Mouse (Mus musculus): ENCODE data around the gene Hhatl. TPM values are rescaled to one million over a fixed set of nuclear protein-coding genes. Genes with fewer than 3 reads are reported as not detected.

Gene Hhatl
- polyA plus RNA-seq, 1 experiment from 2014 or later: 0.38 TPM

DNA sequence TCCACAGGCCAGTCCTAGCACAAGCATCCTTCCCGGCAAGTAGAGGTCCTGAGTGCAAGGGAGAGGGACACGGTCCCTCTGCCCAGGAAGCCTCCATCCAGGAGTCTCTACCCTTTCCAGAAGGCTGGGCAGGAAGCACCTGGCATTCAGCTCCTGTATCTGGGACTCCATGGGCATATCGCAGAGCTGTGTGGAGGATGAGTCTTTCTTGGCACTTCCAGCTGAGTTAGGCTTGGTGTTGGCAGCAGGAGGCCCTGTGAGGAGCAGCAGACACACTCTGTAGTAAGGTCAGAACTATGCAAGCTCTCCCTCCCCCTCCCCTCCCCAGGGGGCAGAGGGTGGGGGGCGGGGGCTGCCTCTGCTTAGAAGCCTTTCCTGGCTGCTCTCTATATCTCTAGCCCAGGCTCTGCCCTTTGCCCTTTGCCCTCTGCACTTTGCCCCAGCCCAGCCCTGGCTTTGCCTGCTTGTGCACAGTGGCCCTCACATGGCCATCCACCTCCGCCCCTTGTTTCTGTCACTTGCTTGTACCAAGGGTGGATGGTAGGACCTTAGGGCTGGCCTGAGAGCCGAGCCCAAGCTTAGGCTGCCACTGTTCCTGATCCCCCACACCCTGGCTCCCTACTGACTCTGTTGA, 6.7 kb upstream of the Hhatl start:
- no peak overlapping the region for H3K9ac ChIP-seq (replicated peaks)
- H3K27me3 ChIP-seq (replicated peaks): no peaks in the 10 kb centered on the region; the same call in 1 of the 2 replicates
- WGBS: 59% methylated on average over 6 of the region's 6 CpGs
- no peaks in the 10 kb centered on the region for H3K9me3 ChIP-seq (replicated peaks)
- ATAC-seq (ENCODE audit: low FRiP score): no peak
- no peak overlapping the region for H3K4me2 ChIP-seq
- peaks cover 24% of the 10 kb centered on the region for H3K4me1 ChIP-seq
- no peaks in the 10 kb centered on the region for H3K36me3 ChIP-seq
- no peak overlapping the region for H3K4me3 ChIP-seq (replicated peaks)
- H3K27ac ChIP-seq (replicated peaks): no peak overlapping the region

DNA sequence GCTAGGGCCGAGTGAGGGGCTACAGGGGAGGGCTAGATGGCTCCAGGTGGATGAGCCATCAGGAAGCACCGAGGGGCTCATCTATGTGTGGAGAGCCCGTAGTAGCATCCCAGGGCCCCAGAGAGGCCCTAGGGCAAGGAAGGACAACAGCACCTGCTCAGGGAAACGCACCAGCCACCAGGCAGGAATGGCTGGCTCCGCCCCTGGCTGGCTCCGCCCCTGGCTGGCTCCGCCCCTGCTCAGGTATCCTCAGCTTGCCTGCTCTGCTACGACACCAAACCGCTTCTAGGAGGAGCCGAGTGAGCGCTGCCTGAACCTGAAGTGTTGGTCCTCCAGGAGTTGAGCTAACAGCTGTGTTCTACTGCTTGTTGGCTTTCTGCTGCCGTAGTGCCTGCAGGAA, 5.4 kb upstream of the Hhatl start:
- no peak overlapping the region for H3K4me2 ChIP-seq
- no peaks in the 10 kb centered on the region; the same call in 1 of the 2 replicates for H3K27me3 ChIP-seq (replicated peaks)
- H3K4me1 ChIP-seq: peaks cover 24% of the 10 kb centered on the region
- H3K4me3 ChIP-seq (replicated peaks): no peak overlapping the region
- ATAC-seq (ENCODE audit: low FRiP score): no peak
- H3K27ac ChIP-seq (replicated peaks): no peak overlapping the region
- no peak overlapping the region for H3K9ac ChIP-seq (replicated peaks)
- H3K9me3 ChIP-seq (replicated peaks): no peaks in the 10 kb centered on the region
- H3K36me3 ChIP-seq: no peaks in the 10 kb centered on the region
- 18% methylated on average over 12 of the region's 12 CpGs for WGBS

DNA sequence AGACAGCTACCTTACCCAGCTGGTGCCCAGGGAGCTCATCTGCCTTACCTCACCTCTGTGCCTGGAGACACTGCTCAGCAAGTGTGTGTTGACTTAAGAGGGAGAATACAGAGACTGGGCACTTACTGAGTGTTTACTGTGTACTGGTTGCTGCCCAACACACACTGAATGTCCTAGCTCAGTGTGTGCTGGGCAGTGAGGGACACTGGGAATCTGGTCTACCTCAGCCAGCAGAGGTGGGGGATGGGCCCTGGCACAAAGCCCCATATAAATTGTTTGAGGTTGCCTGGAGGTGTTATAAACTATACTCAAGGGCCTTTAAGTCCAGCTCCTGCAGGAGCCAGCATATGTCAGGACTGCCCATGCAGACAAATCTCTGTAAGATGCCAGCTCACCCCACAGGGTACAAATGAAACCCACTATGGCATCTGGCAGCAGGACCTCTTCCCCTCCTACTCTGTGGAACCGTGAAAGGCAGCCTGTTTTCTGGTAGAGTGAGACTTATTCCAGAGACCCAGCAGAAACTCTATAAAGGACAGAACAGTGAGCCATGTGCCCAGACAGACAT, 2.7 kb upstream of the Hhatl start:
- no peak for ATAC-seq (ENCODE audit: low FRiP score)
- H3K9me3 ChIP-seq (replicated peaks): no peaks in the 10 kb centered on the region
- no peak overlapping the region for H3K4me2 ChIP-seq
- no peak overlapping the region for H3K4me3 ChIP-seq (replicated peaks)
- 0 out of 2 replicates have a peak overlapping the region, but pooled peaks have one; percentile 37 for H3K27ac ChIP-seq (replicated peaks)
- WGBS: 21% methylated on average over 1 of the region's 1 CpGs
- H3K9ac ChIP-seq (replicated peaks): no peak overlapping the region
- no peaks in the 10 kb centered on the region; the same call in 1 of the 2 replicates for H3K27me3 ChIP-seq (replicated peaks)
- peaks cover 27% of the 10 kb centered on the region for H3K4me1 ChIP-seq
- no peaks in the 10 kb centered on the region for H3K36me3 ChIP-seq

DNA sequence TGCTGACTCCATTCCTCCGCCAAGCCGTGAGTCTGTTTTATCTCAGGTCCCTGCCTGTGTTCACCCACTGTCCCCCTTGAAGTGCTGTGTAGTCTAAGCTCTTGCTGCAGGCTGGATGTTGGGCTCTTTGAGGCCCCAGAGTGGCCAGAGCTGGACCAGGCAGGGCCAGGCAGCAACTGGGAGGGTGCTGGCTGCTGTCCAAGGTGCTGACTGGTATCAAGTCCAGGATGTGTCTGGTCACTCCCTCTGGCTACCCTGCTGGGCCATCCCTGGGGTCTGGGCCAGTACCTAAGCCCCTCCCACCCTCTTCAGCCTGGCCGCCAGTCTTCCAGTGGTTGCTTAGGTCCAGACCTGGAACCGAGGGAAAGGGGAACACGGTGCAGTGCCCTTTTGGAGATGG, 1.1 kb downstream of the Hhatl start:
- no peak overlapping the region for H3K9ac ChIP-seq (replicated peaks)
- H3K36me3 ChIP-seq: no peaks in the 10 kb centered on the region
- 12% methylated on average over 5 of the region's 5 CpGs for WGBS
- no peak overlapping the region for H3K27ac ChIP-seq (replicated peaks)
- no peaks in the 10 kb centered on the region; the same call in 1 of the 2 replicates for H3K27me3 ChIP-seq (replicated peaks)
- peaks cover 22% of the 10 kb centered on the region for H3K4me1 ChIP-seq
- H3K9me3 ChIP-seq (replicated peaks): no peaks in the 10 kb centered on the region
- no peak overlapping the region for H3K4me3 ChIP-seq (replicated peaks)
- H3K4me2 ChIP-seq: no peak overlapping the region
- ATAC-seq (ENCODE audit: low FRiP score): no peak

DNA sequence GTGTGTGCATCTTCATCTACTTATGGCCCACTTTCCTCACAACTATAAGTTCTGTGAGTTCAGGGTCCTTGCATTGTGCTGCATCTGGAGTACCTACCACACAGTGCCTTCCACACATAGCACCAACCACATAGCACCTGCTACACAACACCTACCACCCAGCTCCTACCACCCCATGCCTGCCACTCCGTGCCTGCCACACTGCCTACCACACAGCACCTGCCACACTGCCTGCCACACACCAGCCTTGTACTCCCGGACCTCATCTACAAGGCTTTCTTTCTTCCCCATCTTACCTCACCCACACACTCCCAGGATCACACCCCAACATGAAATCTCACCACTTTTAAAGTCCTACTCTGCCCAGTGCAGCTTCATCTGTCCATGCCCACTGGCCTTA, 5.9 kb downstream of the Hhatl start:
- H3K4me3 ChIP-seq (replicated peaks): no peak overlapping the region
- no peak overlapping the region for H3K27ac ChIP-seq (replicated peaks)
- no peaks in the 10 kb centered on the region for H3K36me3 ChIP-seq
- no peak overlapping the region for H3K4me2 ChIP-seq
- H3K9ac ChIP-seq (replicated peaks): no peak overlapping the region
- H3K4me1 ChIP-seq: no peaks in the 10 kb centered on the region
- 88% methylated on average over 2 of the region's 2 CpGs for WGBS
- ATAC-seq (ENCODE audit: low FRiP score): no peak
- H3K27me3 ChIP-seq (replicated peaks): no peaks in the 10 kb centered on the region; the same call in 1 of the 2 replicates
- no peaks in the 10 kb centered on the region for H3K9me3 ChIP-seq (replicated peaks)

DNA sequence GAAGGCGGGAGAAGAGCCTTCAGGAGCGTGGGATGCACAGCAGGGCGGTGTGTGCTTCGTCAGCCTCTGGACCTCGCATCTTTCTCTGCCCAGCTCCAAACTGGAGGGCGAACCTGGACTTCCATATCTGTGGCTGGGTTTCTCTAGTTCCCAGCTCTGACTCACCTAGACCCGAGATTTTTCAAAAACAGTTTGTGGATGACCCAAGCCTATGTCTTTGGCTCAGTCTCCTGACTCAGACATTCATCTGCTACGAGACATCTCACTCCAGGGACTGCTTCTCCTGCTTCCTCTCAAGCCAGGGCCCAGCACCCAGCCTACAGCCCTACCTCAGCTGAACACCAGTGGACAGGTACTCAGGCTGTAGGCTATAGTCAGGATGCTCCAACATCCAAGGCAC, 7.0 kb downstream of the Hhatl start:
- no peak overlapping the region for H3K27ac ChIP-seq (replicated peaks)
- H3K9ac ChIP-seq (replicated peaks): no peak overlapping the region
- H3K4me1 ChIP-seq: no peaks in the 10 kb centered on the region
- no peak overlapping the region for H3K4me3 ChIP-seq (replicated peaks)
- H3K27me3 ChIP-seq (replicated peaks): no peaks in the 10 kb centered on the region; the same call in 1 of the 2 replicates
- H3K9me3 ChIP-seq (replicated peaks): no peaks in the 10 kb centered on the region
- H3K4me2 ChIP-seq: no peak overlapping the region
- no peaks in the 10 kb centered on the region for H3K36me3 ChIP-seq
- no peak; the same call in 1 of the 2 replicates for ATAC-seq (ENCODE audit: low FRiP score)
- 85% methylated on average over 8 of the region's 8 CpGs for WGBS

DNA sequence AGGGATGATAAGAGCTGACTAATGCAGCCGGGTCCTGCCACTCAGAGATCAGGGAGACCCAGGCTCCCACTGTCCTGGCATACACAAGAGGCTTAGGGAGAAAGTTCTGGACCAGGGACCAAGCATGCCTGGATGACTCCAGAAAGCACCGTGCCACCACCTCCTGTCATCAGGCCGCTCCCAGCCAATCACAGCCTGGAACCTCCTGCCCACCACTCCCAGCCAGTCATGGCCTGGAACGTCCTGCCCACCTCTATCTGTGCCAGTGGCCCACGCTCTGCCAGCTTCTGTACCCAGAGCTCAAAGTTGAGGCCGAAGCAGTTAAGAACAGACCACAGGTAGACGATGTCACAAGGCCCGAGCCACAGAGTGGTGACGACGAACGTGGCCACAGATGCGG, 7.5 kb downstream of the Hhatl start:
- Histone ChIP-seq H3K27me3 (replicated peaks) (peaks cover 2% of the 10 kb centered on the region), H3K9ac (replicated peaks) (no peak overlapping the region), H3K9me3 (replicated peaks) (no peaks in the 10 kb centered on the region), H3K36me3 (no peaks in the 10 kb centered on the region), H3K4me2 (no peak overlapping the region), H3K4me1 (no peaks in the 10 kb centered on the region), H3K4me3 (replicated peaks) (no peak overlapping the region), H3K27ac (replicated peaks) (no peak overlapping the region)
- 91% methylated on average over 12 of the region's 12 CpGs for WGBS
- no peak for ATAC-seq (ENCODE audit: low FRiP score)

DNA sequence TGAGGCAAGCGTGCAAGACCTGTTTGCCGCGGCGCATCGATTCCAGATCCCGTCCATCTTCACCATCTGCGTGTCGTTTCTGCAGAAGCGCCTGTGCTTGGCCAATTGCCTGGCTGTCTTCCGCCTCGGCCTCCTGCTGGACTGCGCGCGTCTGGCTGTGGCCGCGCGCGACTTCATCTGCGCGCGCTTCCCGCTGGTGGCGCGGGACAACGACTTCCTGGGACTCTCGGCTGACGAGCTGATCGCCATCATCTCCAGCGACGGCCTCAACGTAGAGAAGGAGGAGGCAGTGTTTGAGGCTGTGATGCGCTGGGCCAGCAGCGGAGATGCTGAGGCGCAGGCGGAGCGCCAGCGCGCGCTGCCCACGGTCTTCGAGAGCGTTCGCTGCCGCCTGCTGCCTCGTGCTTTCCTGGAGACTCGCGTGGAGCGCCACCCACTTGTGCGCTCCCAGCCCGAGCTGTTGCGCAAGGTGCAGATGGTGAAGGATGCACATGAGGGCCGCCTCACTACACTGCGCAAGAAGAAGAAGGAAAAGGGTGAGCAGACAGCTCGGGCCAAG, 14.2 kb downstream of the Hhatl start:
- peak; percentile 69 for ATAC-seq (ENCODE audit: low FRiP score)
- Histone ChIP-seq H3K27ac (replicated peaks) (no peak overlapping the region; the same call in 1 of the 2 replicates), H3K9ac (replicated peaks) (0 out of 2 replicates have a peak overlapping the region, but pooled peaks have one; percentile 14), H3K4me2 (peak overlapping the region; percentile 64), H3K9me3 (replicated peaks) (no peaks in the 10 kb centered on the region), H3K4me1 (peaks cover 14% of the 10 kb centered on the region), H3K36me3 (no peaks in the 10 kb centered on the region), H3K4me3 (replicated peaks) (peak overlapping the region; percentile 35), H3K27me3 (replicated peaks) (peaks cover 47% of the 10 kb centered on the region)
- 10% methylated on average over 54 of the region's 54 CpGs for WGBS

DNA sequence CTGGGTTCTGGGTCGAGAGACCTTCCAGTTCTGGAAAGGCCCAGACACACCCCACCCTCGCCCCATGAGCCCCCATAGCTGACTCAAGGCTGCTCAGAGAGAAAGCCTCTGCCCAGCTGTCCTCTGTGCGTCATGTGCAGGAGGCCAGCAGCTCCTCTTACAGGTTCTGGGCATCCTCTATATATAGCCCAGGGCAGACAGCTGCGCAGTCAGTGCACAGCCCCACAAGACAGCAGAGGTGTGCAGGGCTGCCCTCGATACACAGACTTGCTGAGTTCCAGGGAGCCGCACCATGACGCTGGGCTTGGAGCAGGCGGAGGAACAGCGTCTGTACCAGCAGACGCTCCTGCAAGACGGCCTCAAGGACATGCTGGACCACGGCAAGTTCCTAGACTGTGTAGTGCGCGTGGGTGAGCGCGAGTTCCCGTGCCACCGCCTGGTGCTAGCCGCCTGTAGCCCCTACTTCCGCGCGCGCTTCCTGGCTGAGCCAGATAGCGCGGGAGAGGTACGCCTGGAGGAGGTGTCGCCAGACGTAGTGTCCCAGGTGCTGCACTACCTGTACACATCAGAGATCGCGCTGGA, 14.7 kb downstream of the Hhatl start, which contains the start of gene Klhl40:
Gene Klhl40 (plus strand): TSS at position 124 of the 582 bp plus-strand sequence.
- H3K27me3 ChIP-seq (replicated peaks): peaks cover 47% of the 10 kb centered on the region
- H3K36me3 ChIP-seq: no peaks in the 10 kb centered on the region
- peak; percentile 72 for ATAC-seq (ENCODE audit: low FRiP score)
- no peaks in the 10 kb centered on the region for H3K9me3 ChIP-seq (replicated peaks)
- H3K27ac ChIP-seq (replicated peaks): no peak within 1 kb of the TSS; the same call in 1 of the 2 replicates
- H3K4me1 ChIP-seq: peaks cover 14% of the 10 kb centered on the region
- 18% methylated on average over 29 of the region's 30 CpGs for WGBS
- peak within 1 kb of the TSS; percentile 35 for H3K4me3 ChIP-seq (replicated peaks)
- H3K4me2 ChIP-seq: peak within 1 kb of the TSS; percentile 64
- H3K9ac ChIP-seq (replicated peaks): 0 out of 2 replicates have a peak within 1 kb of the TSS, but pooled peaks have one; percentile 14

DNA sequence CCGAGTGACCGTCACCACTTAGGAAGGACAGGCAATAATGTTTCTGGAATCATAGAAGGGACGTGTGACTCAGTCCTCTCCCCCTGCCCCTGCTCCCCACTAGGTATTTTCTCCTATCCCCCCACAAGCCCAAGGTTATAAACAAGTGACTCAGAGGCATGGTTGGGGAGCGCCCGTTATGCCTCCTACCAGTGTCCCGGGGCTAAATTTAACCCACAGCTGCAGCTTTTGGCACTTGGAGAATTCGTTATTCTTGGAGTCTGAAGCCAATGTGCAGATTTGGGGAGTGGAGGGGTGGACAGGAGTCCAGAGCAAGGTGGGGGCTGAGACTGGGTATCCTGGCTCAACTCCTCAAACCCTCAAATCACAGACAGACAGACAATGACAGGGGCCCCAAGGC, 15.8 kb downstream of the Hhatl start:
- Histone ChIP-seq H3K4me1 (peaks cover 14% of the 10 kb centered on the region), H3K9me3 (replicated peaks) (no peaks in the 10 kb centered on the region), H3K4me3 (replicated peaks) (no peak overlapping the region), H3K27me3 (replicated peaks) (peaks cover 47% of the 10 kb centered on the region), H3K9ac (replicated peaks) (no peak overlapping the region), H3K4me2 (no peak overlapping the region), H3K27ac (replicated peaks) (no peak overlapping the region), H3K36me3 (no peaks in the 10 kb centered on the region)
- ATAC-seq (ENCODE audit: low FRiP score): no peak
- 85% methylated on average over 7 of the region's 7 CpGs for WGBS

DNA sequence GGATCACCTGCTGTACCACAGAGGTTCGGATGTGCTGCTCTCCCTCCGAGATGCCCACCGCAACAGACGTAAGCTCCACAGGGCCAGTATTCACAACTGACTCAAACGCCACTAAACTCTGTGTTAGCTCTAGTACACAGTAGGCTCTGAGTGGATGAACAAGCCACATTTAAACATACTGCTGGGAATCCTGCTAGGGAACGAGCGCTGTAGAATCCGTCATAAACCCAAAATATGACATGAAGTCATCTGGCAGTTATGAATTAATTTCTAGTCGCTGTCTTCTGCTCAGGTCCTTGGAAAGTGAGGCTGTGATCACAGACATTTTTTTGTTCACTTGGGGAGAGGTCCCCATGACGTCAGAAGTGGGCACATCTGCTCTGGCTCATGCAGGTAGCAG, 16.4 kb downstream of the Hhatl start:
- H3K4me2 ChIP-seq: no peak overlapping the region
- ATAC-seq (ENCODE audit: low FRiP score): no peak
- no peak overlapping the region for H3K4me3 ChIP-seq (replicated peaks)
- no peaks in the 10 kb centered on the region for H3K9me3 ChIP-seq (replicated peaks)
- H3K27me3 ChIP-seq (replicated peaks): peaks cover 47% of the 10 kb centered on the region
- H3K36me3 ChIP-seq: no peaks in the 10 kb centered on the region
- peaks cover 14% of the 10 kb centered on the region for H3K4me1 ChIP-seq
- no peak overlapping the region for H3K9ac ChIP-seq (replicated peaks)
- no peak overlapping the region for H3K27ac ChIP-seq (replicated peaks)
- 80% methylated on average over 10 of the region's 10 CpGs for WGBS

DNA sequence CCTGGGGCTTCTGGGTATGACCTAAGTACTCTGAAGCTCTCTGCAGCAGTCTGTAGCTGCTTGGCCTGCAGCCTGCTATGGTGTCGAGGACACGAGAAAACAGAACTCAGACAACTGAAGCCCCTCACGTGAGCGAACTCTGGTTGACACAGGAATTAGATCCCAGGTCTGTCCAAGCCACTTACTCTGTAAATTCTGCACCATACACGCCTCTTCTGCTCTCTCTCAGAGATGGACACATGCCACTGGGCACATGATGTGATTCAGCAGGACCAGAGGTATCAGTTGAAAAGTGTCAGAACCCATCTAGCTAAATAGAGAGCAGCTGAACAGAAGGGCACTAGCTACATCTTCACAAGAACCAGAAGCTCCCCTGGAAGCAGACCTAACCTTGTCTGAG, 19.9 kb downstream of the Hhatl start:
- Histone ChIP-seq H3K4me2 (no peak overlapping the region), H3K4me1 (no peaks in the 10 kb centered on the region), H3K4me3 (replicated peaks) (no peak overlapping the region), H3K27me3 (replicated peaks) (peaks cover 21% of the 10 kb centered on the region), H3K9ac (replicated peaks) (no peak overlapping the region), H3K36me3 (peaks cover 16% of the 10 kb centered on the region), H3K9me3 (replicated peaks) (no peaks in the 10 kb centered on the region), H3K27ac (replicated peaks) (no peak overlapping the region)
- 82% methylated on average over 5 of the region's 5 CpGs for WGBS
- no peak for ATAC-seq (ENCODE audit: low FRiP score)

Measured in neural tube, embryonic 15.5 days (tissue).